Mouse (Mus musculus): ENCODE measurements around the gene Thap12.

GRCm38 (mm10) chr7:98736780-98737550, 34.1 kb downstream of the Thap12 start:
- TF ChIP-seq MAZ (IDR thresholded peaks at IDR 0.05; ENCODE audit: low read depth, low read length) (no peak), POLR2A (IDR thresholded peaks at IDR 0.05; ENCODE audit: control insufficient read depth in 1 of 2, insufficient read depth in 1 of 2, low read depth in 1 of 2, low read length in 2 of 2, poor library complexity in 1 of 2) (no peak)
